ENCODE assay signal across 11 mouse cellular contexts in genomic region chr5:74455510-74456269, GRCm38 (mm10).
DNase-seq lines count a peak whose midpoint lies in the region; ATAC-seq and TF ChIP-seq lines count a peak whose summit lies in the region.
"Had no signal": no experiment of that assay in that cellular context is flagged by ENCODE, and none has a peak within 500 bp of the region (broad histone marks: within the 10 kb centered on the region; RNA-seq: fewer than 3 reads in every experiment).

No protein-coding gene starts in this region.

- H3K4me3 ChIP-seq in heart, postnatal 0 days (ENCODE audit: low read depth, low read length), result no peak overlapping the region
- H3K4me3 ChIP-seq in heart, embryonic 12.5 days, result no peak overlapping the region
- H3K4me3 ChIP-seq in intestine, embryonic 15.5 days (replicated peaks), result no peak overlapping the region
- H3K4me3 ChIP-seq: neural tube, embryonic 12.5 days had no signal

- TF ChIP-seq CTCF in heart, postnatal 0 days (IDR thresholded peaks at IDR 0.05; ENCODE audit: low read depth), result peak; percentile 32

- no peak for DNase-seq in heart, postnatal 0 days (ENCODE audit: low spot score)
- DNase-seq in thymus, postnatal 14 days, result peak; percentile 13
- no peak for DNase-seq in thymus, postnatal 0 days (ENCODE audit: low spot score)
- no peak for DNase-seq in layer of hippocampus, postnatal 14 days (ENCODE audit: low spot score in 2 of 2)
- DNase-seq in embryo, embryonic 11 days, result no peak
- DNase-seq: lung, postnatal 14 days had no signal

- no peak for TF ChIP-seq EP300 in heart, postnatal 0 days (IDR thresholded peaks at IDR 0.05; ENCODE audit: low read depth)

- WGBS in heart, postnatal 0 days, result 82% methylated on average over 6 of the region's 6 CpGs
- 85% methylated on average over 6 of the region's 6 CpGs for WGBS in heart, embryonic 12.5 days
- WGBS in intestine, embryonic 15.5 days, result 81% methylated on average over 6 of the region's 6 CpGs

- no peaks in the 10 kb centered on the region for H3K9me3 ChIP-seq in heart, postnatal 0 days (replicated peaks; ENCODE audit: control insufficient read depth, low read length)
- H3K9me3 ChIP-seq in heart, embryonic 12.5 days (replicated peaks), result no peaks in the 10 kb centered on the region
- H3K9me3 ChIP-seq in intestine, embryonic 15.5 days, result no peaks in the 10 kb centered on the region
- H3K9me3 ChIP-seq: neural tube, embryonic 12.5 days had no signal

- no peaks in the 10 kb centered on the region for H3K4me1 ChIP-seq in heart, postnatal 0 days (ENCODE audit: control insufficient read depth, insufficient read depth)
- H3K4me1 ChIP-seq in heart, embryonic 12.5 days (replicated peaks), result no peaks in the 10 kb centered on the region
- no peaks in the 10 kb centered on the region for H3K4me1 ChIP-seq in intestine, embryonic 15.5 days (replicated peaks)
- H3K4me1 ChIP-seq: neural tube, embryonic 12.5 days had no signal

- H3K36me3 ChIP-seq in heart, postnatal 0 days (replicated peaks; ENCODE audit: control insufficient read depth, insufficient read depth, low read length), result no peaks in the 10 kb centered on the region
- H3K36me3 ChIP-seq in heart, embryonic 12.5 days, result no peaks in the 10 kb centered on the region
- H3K36me3 ChIP-seq in intestine, embryonic 15.5 days, result no peaks in the 10 kb centered on the region
- H3K36me3 ChIP-seq: neural tube, embryonic 12.5 days had no signal

- no peak overlapping the region for H3K9ac ChIP-seq in heart, postnatal 0 days (replicated peaks; ENCODE audit: low read depth, low read length)
- H3K9ac ChIP-seq in heart, embryonic 12.5 days, result no peak overlapping the region
- no peak overlapping the region for H3K9ac ChIP-seq in intestine, embryonic 15.5 days
- H3K9ac ChIP-seq: neural tube, embryonic 12.5 days had no signal

- no peak for ATAC-seq in heart, postnatal 0 days (ENCODE audit: insufficient read depth, low read depth)
- no peak for ATAC-seq in heart, embryonic 12.5 days (ENCODE audit: insufficient number of reproducible peaks, low FRiP score)
- peak; percentile 62 for ATAC-seq in intestine, embryonic 15.5 days
- no peak for ATAC-seq in megakaryocyte-erythroid progenitor cell, adult 5-6 weeks (replicated peaks; ENCODE audit: low FRiP score, low TSS enrichment, poor library complexity, severe bottlenecking)

- no peak overlapping the region for H3K27ac ChIP-seq in heart, postnatal 0 days (ENCODE audit: low read depth)
- H3K27ac ChIP-seq in heart, embryonic 12.5 days (ENCODE audit: poor library complexity, severe bottlenecking), result no peak overlapping the region
- H3K27ac ChIP-seq in intestine, embryonic 15.5 days, result no peak overlapping the region
- H3K27ac ChIP-seq: neural tube, embryonic 12.5 days had no signal

- H3K27me3 ChIP-seq in heart, postnatal 0 days (ENCODE audit: control insufficient read depth, insufficient read depth, low read length), result no peaks in the 10 kb centered on the region
- no peaks in the 10 kb centered on the region for H3K27me3 ChIP-seq in heart, embryonic 12.5 days (replicated peaks)
- H3K27me3 ChIP-seq in intestine, embryonic 15.5 days (replicated peaks), result no peaks in the 10 kb centered on the region
- H3K27me3 ChIP-seq: neural tube, embryonic 12.5 days had no signal

- no peak overlapping the region for H3K4me2 ChIP-seq in heart, postnatal 0 days (ENCODE audit: low read depth, low read length)
- no peak overlapping the region for H3K4me2 ChIP-seq in heart, embryonic 12.5 days
- H3K4me2 ChIP-seq in intestine, embryonic 15.5 days (replicated peaks), result no peak overlapping the region
- H3K4me2 ChIP-seq: heart, embryonic 11.5 days; neural tube, embryonic 12.5 days had no signal
